Mouse (Mus musculus) heart, adult 8-10 months (tissue): ENCODE measurements at regions not wholly inside any gene's neighbourhood (a gene's known extent, or its start where the extent isn't known, plus 50 kb on each side); places are given as distances from the start of the nearest gene placed in this dataset.

ENCODE experiments used
- DNase-seq: peaks from one replicate; pipeline ENCODE4 v3.0.0; 2022; ENCODE audit warnings: low spot score

DNA sequence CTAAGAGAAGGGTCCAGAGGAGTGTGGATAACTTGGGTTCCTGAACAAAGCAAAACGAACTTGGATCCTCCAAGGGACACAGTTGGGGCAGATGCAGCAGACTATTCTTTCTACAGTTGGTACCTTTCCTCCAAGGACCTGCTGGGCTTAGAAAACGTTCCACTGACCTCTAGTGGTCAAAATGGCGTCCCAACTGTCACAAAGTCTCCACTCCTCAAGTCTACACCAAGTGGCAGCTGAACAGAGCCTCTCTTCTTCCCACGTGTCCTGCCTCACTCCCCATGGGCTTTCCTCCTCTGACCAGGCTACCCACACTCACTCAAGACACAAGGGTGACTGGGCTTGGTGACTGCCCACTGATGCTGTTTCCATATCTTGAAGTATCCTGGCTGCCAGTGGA, 67.1 kb upstream of the Parp11 start:
- no peak for DNase-seq

DNA sequence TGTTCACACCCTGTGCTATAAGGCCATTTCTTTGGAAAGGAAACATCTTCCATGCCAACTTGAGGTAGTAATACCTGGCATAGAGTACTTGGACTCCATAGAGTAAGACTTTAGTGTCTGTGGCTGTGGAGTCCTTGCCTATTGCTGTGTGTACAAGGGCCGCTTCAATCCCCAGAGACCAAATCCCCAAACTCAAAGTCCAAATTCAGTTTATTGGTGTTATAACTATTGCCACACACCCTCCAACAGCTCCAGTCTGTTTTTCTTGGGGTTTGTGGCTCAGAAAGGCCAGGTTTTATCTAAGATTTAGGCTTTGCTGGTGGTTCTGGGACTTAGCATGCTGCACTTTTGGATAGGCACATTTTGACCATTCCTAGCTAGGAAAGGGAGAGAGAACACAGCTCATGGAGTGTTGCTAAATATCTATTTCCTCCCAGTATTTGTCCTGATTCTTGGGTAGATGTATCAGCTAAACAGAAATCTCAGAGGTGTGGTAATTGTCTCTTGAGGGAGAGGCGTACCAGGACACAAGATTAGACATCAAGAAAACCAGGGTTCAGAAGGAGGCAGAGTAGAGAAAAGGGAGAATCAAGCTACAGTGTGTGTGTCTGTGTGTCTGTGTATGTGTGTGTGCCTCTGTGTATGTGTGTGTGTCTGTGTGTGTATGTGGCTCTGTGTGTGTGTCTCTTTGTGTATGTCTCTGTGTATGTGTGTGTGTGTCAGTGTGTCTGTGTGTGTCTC, 65.3 kb upstream of the Parp11 start:
- DNase-seq, result no peak

DNA sequence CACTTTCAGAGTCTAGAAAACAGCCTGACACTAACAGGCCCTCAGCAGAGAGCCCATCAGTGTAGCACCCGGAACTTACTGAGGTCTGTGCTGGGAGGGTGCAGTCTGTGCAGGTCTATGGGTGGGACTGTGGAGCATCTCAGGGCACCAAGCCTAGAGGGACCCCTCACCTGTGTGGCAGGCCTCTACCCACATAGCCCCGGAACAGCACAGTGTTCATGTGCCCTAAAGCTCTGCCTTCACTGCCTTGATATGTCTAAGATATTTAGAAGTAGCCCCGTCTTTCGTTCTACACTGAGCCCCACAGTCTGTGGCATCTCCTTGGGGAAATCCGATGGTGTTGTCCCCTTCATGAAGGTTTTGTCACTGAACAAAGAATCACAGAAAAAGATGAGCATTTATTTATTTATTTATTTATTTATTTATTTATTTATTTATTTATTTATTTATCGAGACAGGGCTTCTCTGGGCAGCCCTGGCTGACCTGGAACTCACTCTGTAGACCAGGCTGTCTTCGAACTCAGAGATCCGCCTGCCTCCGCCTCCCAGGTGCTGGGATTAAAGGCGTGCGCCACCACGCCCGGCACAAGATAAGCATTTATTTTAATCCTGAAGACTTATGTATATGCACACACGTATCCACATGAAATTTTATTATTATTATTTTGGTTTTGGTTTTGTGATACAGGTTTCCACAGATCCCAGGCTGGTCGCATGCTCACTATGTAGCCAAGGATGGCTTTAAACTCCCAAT, 55.2 kb upstream of the Parp11 start:
- DNase-seq, result no peak

DNA sequence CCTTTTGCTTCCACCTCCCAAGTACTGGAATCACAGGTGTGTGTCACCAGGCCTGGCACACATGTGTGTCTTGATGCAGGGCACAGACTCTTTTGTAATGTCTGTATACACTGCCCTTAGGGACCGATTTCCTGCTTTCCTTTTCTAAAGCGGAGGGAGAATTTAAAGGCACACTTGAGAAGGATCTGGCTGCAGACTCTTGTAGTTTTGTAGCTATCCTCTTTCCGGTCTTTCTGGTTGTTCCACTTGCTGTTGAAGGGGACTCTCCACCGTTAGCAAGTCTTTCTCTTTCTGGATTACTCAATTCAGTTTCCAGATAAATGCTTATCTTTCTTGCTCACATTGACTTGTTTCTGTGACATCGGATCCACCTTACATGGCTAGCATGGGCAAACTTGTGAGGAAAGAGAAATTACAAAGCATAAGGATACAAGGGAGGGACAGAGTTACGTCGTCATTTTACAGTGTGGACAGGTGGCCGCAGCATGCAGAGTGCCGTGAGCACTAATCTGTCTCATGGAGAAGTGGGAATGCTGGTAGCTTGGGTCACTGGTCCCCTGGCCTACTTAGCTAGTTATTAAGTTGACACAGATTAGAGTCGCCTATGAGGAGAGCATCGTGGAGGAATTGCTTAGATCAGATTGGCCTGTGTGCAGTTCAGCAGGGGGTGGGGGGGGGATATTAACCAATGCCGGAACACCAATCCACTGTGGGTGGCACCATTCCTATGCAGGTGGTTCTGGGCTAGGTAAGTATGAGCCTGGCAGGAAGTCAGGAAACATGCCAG, 54.4 kb upstream of the Parp11 start:
- no peak for DNase-seq

DNA sequence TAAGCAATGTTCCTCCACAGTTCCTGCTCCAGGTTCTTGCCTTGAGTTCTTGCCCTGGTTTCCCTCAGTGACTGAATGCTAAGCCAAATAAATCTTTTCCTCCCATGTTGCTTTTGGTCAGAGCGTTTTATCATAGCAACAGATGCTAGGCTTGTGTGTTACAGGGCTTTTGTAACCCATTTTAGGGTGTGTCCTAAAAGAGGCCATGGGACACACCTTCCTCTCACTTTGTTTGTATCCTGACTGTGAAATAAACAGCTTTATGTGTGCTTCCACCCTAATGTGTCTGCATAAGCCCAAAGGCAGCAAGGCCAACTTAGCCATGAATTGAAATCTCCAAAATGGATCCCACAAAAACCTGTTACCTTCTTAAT, 53.9 kb upstream of the Parp11 start:
- DNase-seq, result no peak

DNA sequence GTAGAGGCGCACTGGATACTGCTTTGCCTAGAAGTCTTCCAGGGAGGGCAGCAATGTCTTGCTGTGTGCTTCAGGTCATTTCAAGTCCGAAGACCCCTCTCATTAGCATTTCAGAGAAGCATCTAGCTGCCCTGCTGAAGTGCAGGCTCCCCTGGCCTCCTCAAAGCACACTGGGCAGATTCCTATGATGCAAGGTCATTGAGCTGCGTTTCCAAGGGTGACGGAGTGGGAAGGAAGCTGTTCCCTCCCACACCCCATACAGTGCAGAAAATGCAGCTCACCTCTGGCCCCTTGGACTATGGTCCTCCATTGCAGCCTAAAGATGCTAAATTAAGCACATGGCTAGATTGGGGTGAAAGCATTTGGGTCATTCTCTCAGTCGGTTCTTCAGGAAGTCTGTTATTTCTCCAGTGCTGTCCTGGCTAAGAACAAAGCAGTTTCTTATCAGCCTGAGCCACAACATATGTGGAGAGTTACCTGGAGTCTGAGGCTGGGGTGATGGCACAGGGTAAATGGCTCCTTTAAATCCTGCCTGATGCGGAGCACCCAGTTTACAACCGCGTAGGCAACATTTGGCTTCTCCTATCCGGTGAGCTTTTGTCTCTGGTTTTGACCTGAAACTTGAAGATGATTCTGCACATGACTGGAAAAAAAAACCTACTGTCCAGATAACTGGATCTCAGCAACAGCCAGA, 52.6 kb upstream of the Parp11 start:
- DNase-seq, result no peak
